Mouse (Mus musculus): ENCODE measurements at regions not wholly inside any gene's neighbourhood (a gene's known extent, or its start where the extent isn't known, plus 50 kb on each side); places are given as distances from the start of the nearest gene placed in this dataset.

- Histone ChIP-seq H3K4me3 (replicated peaks; ENCODE audit: extremely low read depth, low read depth, low read length) (no peak overlapping the region), H3K4me1 (ENCODE audit: control insufficient read depth, insufficient read depth, low read length) (peaks cover 5% of the 10 kb centered on the region)
- WGBS, result 44% methylated on average over 2 of the region's 2 CpGs
- no peak for TF ChIP-seq POLR2A (IDR thresholded peaks at IDR 0.05; ENCODE audit: borderline replicate concordance, extremely low read depth, low read depth, low read length)
- peak; percentile 18 for DNase-seq
Observed at GRCm38 (mm10) chr1:194878440-194878839, 60.2 kb upstream of the Cd34 start.

- 8% methylated on average over 22 of the region's 22 CpGs for WGBS
Observed at GRCm38 (mm10) chr1:194879324-194880233, 59.0 kb upstream of the Cd34 start.

GRCm38 (mm10) chr1:194881556-194882223, 56.9 kb upstream of the Cd34 start:
- H3K4me3 ChIP-seq (replicated peaks; ENCODE audit: extremely low read depth, low read depth, low read length), result no peak overlapping the region
- no peak for DNase-seq
- no peak for TF ChIP-seq POLR2A (IDR thresholded peaks at IDR 0.05; ENCODE audit: borderline replicate concordance, extremely low read depth, low read depth, low read length)
- no peak for TF ChIP-seq CTCF (IDR thresholded peaks at IDR 0.05; ENCODE audit: insufficient read depth, low read length)
- H3K4me1 ChIP-seq (ENCODE audit: control insufficient read depth, insufficient read depth, low read length), result peaks cover 8% of the 10 kb centered on the region

More at GRCm38 (mm10) chr1:194879324-194880233, 59.0 kb upstream of the Cd34 start:
- TF ChIP-seq POLR2A (IDR thresholded peaks at IDR 0.05; ENCODE audit: borderline replicate concordance, extremely low read depth, low read depth, low read length) (peak; percentile 43; the same call in 1 of the 2 replicates), CTCF (IDR thresholded peaks at IDR 0.05; ENCODE audit: insufficient read depth, low read length) (peak; percentile 98)
- H3K4me1 ChIP-seq (ENCODE audit: control insufficient read depth, insufficient read depth, low read length), result peaks cover 5% of the 10 kb centered on the region
- DNase-seq, result peak; percentile 98
- H3K4me3 ChIP-seq (replicated peaks; ENCODE audit: extremely low read depth, low read depth, low read length), result peak overlapping the region; percentile 2

- TF ChIP-seq CTCF (IDR thresholded peaks at IDR 0.05; ENCODE audit: insufficient read depth, low read length), result no peak
- no peak for TF ChIP-seq POLR2A (IDR thresholded peaks at IDR 0.05; ENCODE audit: borderline replicate concordance, extremely low read depth, low read depth, low read length)
- peaks cover 3% of the 10 kb centered on the region for H3K4me1 ChIP-seq (ENCODE audit: control insufficient read depth, insufficient read depth, low read length)
- no peak for DNase-seq
- H3K4me3 ChIP-seq (replicated peaks; ENCODE audit: extremely low read depth, low read depth, low read length), result no peak overlapping the region
- 51% methylated on average over 5 of the region's 5 CpGs for WGBS
Observed at GRCm38 (mm10) chr1:194885071-194885686, 53.4 kb upstream of the Cd34 start.

- WGBS, result 53% methylated on average over 5 of the region's 5 CpGs
- DNase-seq, result peak; percentile 17
- TF ChIP-seq POLR2A (IDR thresholded peaks at IDR 0.05; ENCODE audit: borderline replicate concordance, extremely low read depth, low read depth, low read length) (no peak), CTCF (IDR thresholded peaks at IDR 0.05; ENCODE audit: insufficient read depth, low read length) (no peak)
- Histone ChIP-seq H3K4me3 (replicated peaks; ENCODE audit: extremely low read depth, low read depth, low read length) (no peak overlapping the region), H3K4me1 (ENCODE audit: control insufficient read depth, insufficient read depth, low read length) (peaks cover 3% of the 10 kb centered on the region)
Observed at GRCm38 (mm10) chr1:194885687-194886077, 52.9 kb upstream of the Cd34 start.

Measured in lung, adult 2 months (tissue).